Mouse (Mus musculus): ENCODE data around the gene Edrf1.
"Not testable (repeated sequence)": the region's sequence is repeated elsewhere in the genome, so short reads cannot be mapped to it uniquely, and the experiment has no call there.

Edrf1 gene

GRCm38 (mm10) chr7:133662467-133662866 lies 25.1 kb downstream of the Edrf1 start:
- DNase-seq = no peak

GRCm38 (mm10) chr7:133669071-133669470 lies 31.7 kb downstream of the Edrf1 start:
- DNase-seq = peak in 1 of 2 experiments; percentile 20

- no peak for DNase-seq
These were observed 32.6 kb downstream of the Edrf1 start for GRCm38 (mm10) chr7:133669946-133670345.

GRCm38 (mm10) chr7:133670846-133671245 lies 33.5 kb downstream of the Edrf1 start:
- no peak for DNase-seq

- no peak for DNase-seq
These were observed 38.7 kb downstream of the Edrf1 start for GRCm38 (mm10) chr7:133676002-133676401.

- peak; percentile 71 for DNase-seq
These were observed 41.4 kb downstream of the Edrf1 start for GRCm38 (mm10) chr7:133678716-133679115.

- DNase-seq = peak; percentile 54
These were observed 42.1 kb downstream of the Edrf1 start for GRCm38 (mm10) chr7:133679439-133679838.

GRCm38 (mm10) chr7:133679961-133680360 lies 42.6 kb downstream of the Edrf1 start, which contains the start of gene Mmp21:
Mmp21 (minus strand) TSS chr7:133680061.
- no peak for DNase-seq

- DNase-seq = no peak
These were observed 46.3 kb downstream of the Edrf1 start for GRCm38 (mm10) chr7:133683626-133684025.

- no peak for DNase-seq
These were observed 46.8 kb downstream of the Edrf1 start for GRCm38 (mm10) chr7:133684110-133684509.

GRCm38 (mm10) chr7:133684701-133685100 lies 47.4 kb downstream of the Edrf1 start:
- no peak for DNase-seq

- DNase-seq = not testable (repeated sequence)
These were observed 48.3 kb downstream of the Edrf1 start for GRCm38 (mm10) chr7:133685644-133686043.

- DNase-seq = no peak
These were observed 60.8 kb downstream of the Edrf1 start for GRCm38 (mm10) chr7:133698021-133698709.

- no peak for DNase-seq
These were observed 62.5 kb downstream of the Edrf1 start for GRCm38 (mm10) chr7:133699885-133700284.

- no peak for DNase-seq
These were observed 64.0 kb downstream of the Edrf1 start for GRCm38 (mm10) chr7:133701366-133701765.

- DNase-seq = no peak
These were observed 65.0 kb downstream of the Edrf1 start for GRCm38 (mm10) chr7:133702333-133702732.

GRCm38 (mm10) chr7:133703906-133704305 lies 66.6 kb downstream of the Edrf1 start:
- DNase-seq = no peak

GRCm38 (mm10) chr7:133707301-133707700 lies 70.0 kb downstream of the Edrf1 start:
- no peak for DNase-seq

- DNase-seq = no peak
These were observed 78.0 kb downstream of the Edrf1 start for GRCm38 (mm10) chr7:133715387-133715786.

- DNase-seq = no peak
These were observed 81.2 kb downstream of the Edrf1 start for GRCm38 (mm10) chr7:133718580-133718979.

- no peak for DNase-seq
These were observed 83.3 kb downstream of the Edrf1 start for GRCm38 (mm10) chr7:133720616-133721015.
